Mouse (Mus musculus) lung, postnatal 25 days (tissue): ENCODE results near the gene Ypel3.

Experiments used
- DNase-seq: peaks from one replicate; pipeline ENCODE4 v3.0.0; 2022; ENCODE audit warnings: low spot score

The Ypel3 gene

GRCm38 (mm10) chr7:126793456-126794270, 16.9 kb downstream of the Ypel3 start:
- DNase-seq = no peak

- DNase-seq = no peak
Measured at GRCm38 (mm10) chr7:126794271-126794605, 17.5 kb downstream of the Ypel3 start.

- no peak for DNase-seq
Measured at GRCm38 (mm10) chr7:126795387-126796317, 18.9 kb downstream of the Ypel3 start.

- no peak for DNase-seq
Measured at GRCm38 (mm10) chr7:126796350-126796932, 19.7 kb downstream of the Ypel3 start.

GRCm38 (mm10) chr7:126797411-126798126, 20.8 kb downstream of the Ypel3 start, which contains the start of gene Fam57b:
TSS of gene Fam57b (plus strand) at chr7:126797668.
- DNase-seq = no peak

GRCm38 (mm10) chr7:126798127-126799049, 21.6 kb downstream of the Ypel3 start:
- DNase-seq = no peak

- DNase-seq = peak; percentile 99
Measured at GRCm38 (mm10) chr7:126799050-126799467, 22.3 kb downstream of the Ypel3 start.

GRCm38 (mm10) chr7:126799468-126800268, 22.9 kb downstream of the Ypel3 start:
- no peak for DNase-seq

GRCm38 (mm10) chr7:126800269-126801056, 23.7 kb downstream of the Ypel3 start:
- no peak for DNase-seq

- DNase-seq = no peak
Measured at GRCm38 (mm10) chr7:126801057-126801422, 24.3 kb downstream of the Ypel3 start.

GRCm38 (mm10) chr7:126802134-126802889, 25.6 kb downstream of the Ypel3 start:
- DNase-seq = no peak

- DNase-seq = no peak
Measured at GRCm38 (mm10) chr7:126803181-126803580, 26.4 kb downstream of the Ypel3 start.

GRCm38 (mm10) chr7:126803751-126804150, 27.0 kb downstream of the Ypel3 start:
- DNase-seq = no peak

GRCm38 (mm10) chr7:126806956-126807355, 30.2 kb downstream of the Ypel3 start:
- DNase-seq = peak; percentile 71

- DNase-seq = no peak
Measured at GRCm38 (mm10) chr7:126807405-126807804, 30.6 kb downstream of the Ypel3 start.

GRCm38 (mm10) chr7:126808703-126809455, 32.1 kb downstream of the Ypel3 start:
- DNase-seq = peak; percentile 87

- no peak for DNase-seq
Measured at GRCm38 (mm10) chr7:126809723-126810369, 33.1 kb downstream of the Ypel3 start.
